Mouse (Mus musculus) midbrain, postnatal 0 days (tissue): ENCODE data around the gene Ccdc92b. TPM values are rescaled to one million over a fixed set of nuclear protein-coding genes. Genes with fewer than 3 reads are reported as not detected.

Experiments used
- ATAC-seq: fragments of 200-750 bp; cut with Nextera tagmentation; 2 replicates; pipeline ENCODE4 v1.8.0; 2017; ENCODE audit warnings: moderate number of reproducible peaks, mild to moderate bottlenecking, moderate TSS enrichment, moderate library complexity; ENCODE audit not compliant: low FRiP score
- DNase-seq: peaks from one replicate; pipeline ENCODE4 v3.0.0-alpha.2; 2015; ENCODE audit warnings: low spot score
- H3K27ac ChIP-seq: fragments of 300-500 bp; sonication (generic); 2 replicates; pipeline ENCODE4 v1.5.1; 2014; ENCODE audit warnings: low read depth, mild to moderate bottlenecking, low read length, mixed read lengths
- H3K27me3 ChIP-seq: fragments of 300-500 bp; sonication (generic); 2 replicates; pipeline ENCODE4 v1.6.1; 2014; ENCODE audit warnings: low read length, control low read depth, mixed read lengths; ENCODE audit not compliant: insufficient read depth
- H3K36me3 ChIP-seq: fragments of 300-500 bp; sonication (generic); 2 replicates; pipeline ENCODE4 v1.6.1; 2014; ENCODE audit warnings: low read length, control low read depth, mixed read lengths; ENCODE audit not compliant: insufficient read depth
- H3K4me1 ChIP-seq: fragments of 300-500 bp; sonication (generic); 2 replicates; pipeline ENCODE4 v1.6.1; 2014; ENCODE audit warnings: mild to moderate bottlenecking, control low read depth, antibody characterized with exemption, low read length, mixed read lengths; ENCODE audit not compliant: insufficient read depth
- H3K4me2 ChIP-seq: fragments of 300-500 bp; sonication (generic); 2 replicates; pipeline ENCODE4 v1.6.1; 2014; ENCODE audit warnings: low read depth, mild to moderate bottlenecking, low read length, mixed read lengths; ENCODE audit not compliant: poor library complexity, severe bottlenecking
- H3K4me3 ChIP-seq: fragments of 300-500 bp; sonication (generic); 2 replicates; pipeline ENCODE4 v1.5.1; 2014; ENCODE audit warnings: low read depth, mild to moderate bottlenecking, low read length, moderate library complexity
- H3K9ac ChIP-seq: fragments of 300-500 bp; sonication (generic); replicated peaks from 2 replicates; pipeline ENCODE4 v1.6.1; 2014; ENCODE audit warnings: mild to moderate bottlenecking, low read length, moderate library complexity, mixed read lengths; ENCODE audit not compliant: poor library complexity, severe bottlenecking
- H3K9me3 ChIP-seq: fragments of 300-500 bp; sonication (generic); 2 replicates; pipeline ENCODE4 v1.6.1; 2016; ENCODE audit warnings: low read length, control low read depth
- CTCF ChIP-seq: IDR thresholded peaks from 2 replicates; pipeline ENCODE4 v1.5.1; 2016; ENCODE audit warnings: antibody characterized with exemption, mild to moderate bottlenecking
- WGBS: fragments of 180-500 bp; shearing (Covaris S2); extraction: QIAGEN DNeasy Blood & Tissue Kit; methylation state at CpG from one replicate; pipeline ENCODE4 v1.1.7; 2014; 5-methylcytosine and 5-hydroxymethylcytosine counted together
- polyA plus RNA-seq: library from polyadenylated mRNA; unstranded; fragments of >200 nt; fragmentation: Nextera tagmentation; extraction: Ambion mirVana; gene quantifications from 2 replicates; pipeline ENCODE4 v1.2.1, GENCODE M21; 2015
- total RNA-seq: library from RNA; depleted of rRNA; stranded (reverse); fragments of >200 nt; gene quantifications from 2 replicates; pipeline ENCODE4 v1.2.3, GENCODE M21; 2014

Gene Ccdc92b
- total and polyA plus RNA-seq, 2 experiments from 2014 or later = 3.4 to 14.6 TPM

DNA sequence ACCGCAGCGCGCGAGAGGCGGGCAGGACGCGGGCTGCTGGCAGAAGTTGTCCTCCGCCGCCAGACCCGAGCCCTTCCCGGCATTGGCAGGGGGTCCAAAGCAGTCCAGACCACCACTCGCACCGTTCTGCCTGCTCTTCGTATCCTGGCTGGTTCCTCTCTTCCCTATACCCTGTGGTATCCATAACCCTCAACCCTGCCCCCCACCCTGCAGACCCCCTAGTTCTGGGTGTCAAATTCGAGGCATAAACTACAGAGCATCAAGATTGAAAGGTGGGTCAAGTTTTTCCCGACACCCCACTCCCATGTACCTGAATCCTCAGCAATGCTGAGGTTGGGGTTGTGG, 523 bp downstream of the Ccdc92b start:
- H3K27ac ChIP-seq = no peak overlapping the region
- peaks cover 4% of the 10 kb centered on the region; the same call in 1 of the 2 replicates for H3K27me3 ChIP-seq
- WGBS = 1% methylated on average over 16 of the region's 16 CpGs
- TF ChIP-seq CTCF = no peak
- peak overlapping the region; percentile 78 for H3K4me2 ChIP-seq
- DNase-seq (no peak), ATAC-seq (peak; percentile 58)
- H3K4me1 ChIP-seq = peaks cover 4% of the 10 kb centered on the region; the same call in 1 of the 2 replicates
- no peaks in the 10 kb centered on the region for H3K9me3 ChIP-seq
- peak overlapping the region; percentile 75 for H3K4me3 ChIP-seq
- H3K36me3 ChIP-seq = peaks cover 4% of the 10 kb centered on the region; the same call in 1 of the 2 replicates
- H3K9ac ChIP-seq = peak overlapping the region; percentile 79

DNA sequence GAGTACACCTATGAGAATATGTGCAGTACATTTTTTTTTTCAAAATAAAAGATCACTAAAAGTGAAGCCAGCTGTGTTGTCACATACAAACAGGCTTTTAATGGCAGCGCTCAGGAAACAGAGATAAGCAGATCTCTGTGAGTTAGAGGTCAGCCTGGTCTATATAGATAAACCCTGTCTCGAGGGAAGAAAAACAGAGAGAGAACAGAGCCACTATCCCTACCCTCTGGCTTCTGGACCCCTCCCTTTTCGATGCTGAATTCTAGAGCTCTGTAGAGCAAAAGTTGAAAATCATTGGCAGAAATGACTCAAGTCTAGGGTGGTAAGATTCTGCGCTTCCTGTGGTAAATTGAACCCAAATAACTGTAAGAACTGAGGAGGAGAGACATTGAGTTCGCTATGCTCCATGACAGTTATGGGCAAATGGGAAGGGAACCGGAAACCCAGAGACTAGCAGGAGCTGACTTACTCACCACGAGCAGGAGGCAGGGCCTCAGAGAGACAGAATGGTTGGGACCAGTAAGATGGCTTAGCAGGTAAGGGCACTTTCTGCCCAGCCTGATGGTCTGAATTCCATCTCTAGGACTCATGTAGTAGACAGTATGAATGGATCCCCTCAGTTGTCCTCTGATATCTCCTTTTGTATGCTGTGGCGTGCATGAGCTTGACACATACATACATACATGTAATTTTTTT, 2.7 kb downstream of the Ccdc92b start:
- no peaks in the 10 kb centered on the region for H3K27me3 ChIP-seq
- no peak overlapping the region for H3K4me3 ChIP-seq
- DNase-seq (no peak), ATAC-seq (no peak)
- no peak for TF ChIP-seq CTCF
- 76% methylated on average over 8 of the region's 8 CpGs for WGBS
- no peaks in the 10 kb centered on the region for H3K9me3 ChIP-seq
- H3K27ac ChIP-seq = no peak overlapping the region
- H3K4me2 ChIP-seq = no peak overlapping the region
- H3K9ac ChIP-seq = no peak overlapping the region
- H3K4me1 ChIP-seq = peaks cover 4% of the 10 kb centered on the region; the same call in 1 of the 2 replicates
- peaks cover 4% of the 10 kb centered on the region; the same call in 1 of the 2 replicates for H3K36me3 ChIP-seq

DNA sequence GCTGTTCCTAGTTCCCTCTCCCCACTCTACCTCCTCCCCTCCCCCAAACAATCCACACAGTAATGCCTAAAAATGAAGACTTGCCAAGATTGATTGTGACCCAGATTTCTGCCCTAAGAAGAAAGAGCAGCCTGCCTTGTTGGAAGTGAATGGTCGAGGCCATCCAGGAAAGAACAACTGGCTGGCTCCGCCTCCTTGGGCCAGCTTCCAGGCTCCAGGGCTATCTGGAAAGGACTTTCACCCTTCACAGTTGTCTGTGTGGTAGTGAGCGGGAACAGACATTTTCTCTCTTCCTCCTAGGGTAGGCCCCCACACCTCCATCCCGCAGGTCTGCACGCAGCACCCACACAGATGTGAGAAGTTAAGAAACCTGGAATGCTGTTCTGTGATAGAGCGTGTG, 4.3 kb downstream of the Ccdc92b start:
- no peak overlapping the region for H3K27ac ChIP-seq
- no peak overlapping the region for H3K4me2 ChIP-seq
- no peak for TF ChIP-seq CTCF
- no peaks in the 10 kb centered on the region for H3K9me3 ChIP-seq
- 80% methylated on average over 6 of the region's 6 CpGs for WGBS
- H3K36me3 ChIP-seq = peaks cover 8% of the 10 kb centered on the region; the same call in 1 of the 2 replicates
- peaks cover 4% of the 10 kb centered on the region; the same call in 1 of the 2 replicates for H3K4me1 ChIP-seq
- H3K9ac ChIP-seq = no peak overlapping the region
- no peaks in the 10 kb centered on the region for H3K27me3 ChIP-seq
- ATAC-seq = no peak
- no peak for DNase-seq
- no peak overlapping the region for H3K4me3 ChIP-seq

DNA sequence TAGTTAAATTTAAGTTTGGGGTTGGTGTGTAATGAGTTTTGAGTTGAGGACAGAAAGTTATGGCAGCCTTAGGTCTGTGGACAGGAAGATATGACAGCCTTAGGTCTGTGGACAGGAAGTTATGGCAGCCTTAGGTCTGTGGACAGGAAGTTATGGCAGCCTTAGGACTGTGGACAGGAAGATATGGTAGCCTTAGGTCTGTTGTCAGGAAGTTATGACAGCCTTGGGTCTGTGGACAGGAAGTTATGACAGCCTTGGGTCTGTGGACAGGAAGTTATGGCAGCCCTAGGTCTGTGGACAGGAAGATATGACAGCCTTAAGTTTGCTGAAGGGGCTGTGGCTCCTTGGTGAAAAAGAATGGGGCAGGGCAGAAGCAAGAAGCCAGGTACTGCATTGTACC, 5.9 kb downstream of the Ccdc92b start:
- ATAC-seq (no peak), DNase-seq (no peak)
- no peak overlapping the region for H3K4me2 ChIP-seq
- no peak overlapping the region for H3K4me3 ChIP-seq
- no peak for TF ChIP-seq CTCF
- peaks cover 8% of the 10 kb centered on the region; the same call in 1 of the 2 replicates for H3K36me3 ChIP-seq
- H3K27ac ChIP-seq = no peak overlapping the region
- no peaks in the 10 kb centered on the region for H3K9me3 ChIP-seq
- H3K4me1 ChIP-seq = no peaks in the 10 kb centered on the region; the same call in 1 of the 2 replicates
- no peak overlapping the region for H3K9ac ChIP-seq
- no peaks in the 10 kb centered on the region for H3K27me3 ChIP-seq

DNA sequence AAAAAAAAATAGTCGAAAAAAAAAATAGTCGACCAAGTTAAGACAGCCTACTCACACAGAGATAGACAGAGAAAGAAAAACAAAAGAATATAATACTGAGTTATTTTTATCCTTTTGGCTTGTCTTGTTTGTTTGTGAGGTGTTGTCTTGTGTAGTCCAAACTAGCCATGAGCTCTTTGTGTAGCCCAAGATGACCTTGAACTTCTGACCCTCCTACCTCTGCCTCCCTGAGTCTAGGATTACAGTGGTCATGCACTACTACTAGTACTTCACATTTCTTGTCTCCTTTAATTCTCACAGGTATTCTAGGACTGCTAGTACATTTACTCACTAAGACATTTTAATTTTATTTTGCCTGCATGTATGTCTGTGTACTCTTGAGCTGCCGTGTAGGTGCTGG, 8.1 kb downstream of the Ccdc92b start:
- DNase-seq = no peak
- H3K9ac ChIP-seq = no peak overlapping the region
- H3K9me3 ChIP-seq = no peaks in the 10 kb centered on the region
- H3K36me3 ChIP-seq = peaks cover 8% of the 10 kb centered on the region; the same call in 1 of the 2 replicates
- no peak for ATAC-seq
- no peaks in the 10 kb centered on the region for H3K27me3 ChIP-seq
- no peak overlapping the region for H3K27ac ChIP-seq
- 79% methylated on average over 3 of the region's 3 CpGs for WGBS
- H3K4me1 ChIP-seq = no peaks in the 10 kb centered on the region
- no peak for TF ChIP-seq CTCF
- H3K4me2 ChIP-seq = no peak overlapping the region
- H3K4me3 ChIP-seq = no peak overlapping the region

DNA sequence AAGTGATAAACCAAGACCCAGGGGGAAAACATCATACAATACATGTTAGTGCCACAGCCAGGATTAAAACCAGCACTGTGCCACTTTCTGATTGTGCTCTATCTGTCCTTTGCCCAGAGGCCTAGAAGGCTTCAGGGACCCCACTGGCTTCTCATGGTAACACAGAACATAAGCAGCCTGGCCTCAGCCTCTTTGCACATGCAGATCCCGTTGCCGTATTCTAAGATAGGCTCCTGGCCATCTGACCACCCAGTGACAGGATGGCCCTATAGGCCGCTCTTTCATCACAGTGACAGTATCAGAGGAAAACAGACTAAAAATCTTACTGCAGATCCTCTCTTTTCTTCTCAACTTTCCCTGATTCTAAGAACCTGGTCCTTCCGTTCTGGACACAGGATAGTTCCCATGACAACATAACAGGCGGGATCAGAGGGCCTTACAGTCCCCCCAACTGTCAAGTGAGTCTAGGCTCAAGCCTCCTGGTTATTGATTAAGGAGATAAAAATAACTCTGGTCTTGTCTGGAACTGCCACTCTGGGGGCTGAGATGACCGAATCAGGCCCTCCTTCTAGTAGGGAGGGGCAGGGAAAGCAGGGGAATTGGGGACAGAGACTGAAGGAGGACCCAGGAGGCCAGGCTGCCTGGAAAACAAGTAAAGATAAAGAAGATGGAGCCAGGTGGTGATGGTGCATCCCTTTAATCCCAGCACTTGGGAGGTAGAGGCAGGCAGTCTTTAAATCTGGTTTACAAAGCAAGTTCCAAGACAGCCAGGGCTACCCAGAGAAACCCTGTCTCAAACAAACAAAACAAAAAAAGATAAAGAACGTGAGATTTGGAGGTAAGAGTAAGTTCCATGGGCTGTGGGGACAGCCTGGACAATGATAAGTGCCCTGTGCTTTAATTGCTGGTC, 12.7 kb downstream of the Ccdc92b start:
- no peaks in the 10 kb centered on the region for H3K27me3 ChIP-seq
- WGBS = 61% methylated on average over 7 of the region's 7 CpGs
- H3K9me3 ChIP-seq = no peaks in the 10 kb centered on the region
- H3K36me3 ChIP-seq = peaks cover 6% of the 10 kb centered on the region; the same call in 1 of the 2 replicates
- DNase-seq = no peak
- no peak overlapping the region for H3K9ac ChIP-seq
- no peaks in the 10 kb centered on the region for H3K4me1 ChIP-seq
- H3K4me3 ChIP-seq = no peak overlapping the region
- no peak overlapping the region for H3K4me2 ChIP-seq
- no peak for TF ChIP-seq CTCF
- no peak overlapping the region for H3K27ac ChIP-seq
- no peak for ATAC-seq
